Mouse (Mus musculus) hindbrain, embryonic 10.5 days (tissue): ENCODE data around the gene Rspo3. TPM values are rescaled to one million over a fixed set of nuclear protein-coding genes. Genes with fewer than 3 reads are reported as not detected.

Source experiments
- DNase-seq: peaks from one replicate; pipeline ENCODE4 v3.0.0-alpha.2; 2017; ENCODE audit warnings: low spot score
- H3K27ac ChIP-seq: fragments of 300-500 bp; sonication (generic); 2 replicates; pipeline ENCODE4 v1.5.1; 2016; ENCODE audit warnings: mild to moderate bottlenecking, moderate library complexity
- H3K27me3 ChIP-seq: fragments of 300-500 bp; sonication (generic); 2 replicates; pipeline ENCODE4 v1.6.1; 2016; ENCODE audit warnings: mild to moderate bottlenecking; ENCODE audit not compliant: poor library complexity, insufficient read depth, severe bottlenecking
- H3K36me3 ChIP-seq: fragments of 300-500 bp; sonication (generic); 2 replicates; pipeline ENCODE4 v1.6.1; 2016; ENCODE audit warnings: mild to moderate bottlenecking, moderate library complexity
- H3K4me1 ChIP-seq: fragments of 300-500 bp; sonication (generic); replicated peaks from 2 replicates; pipeline ENCODE4 v1.6.1; 2016; ENCODE audit warnings: mild to moderate bottlenecking
- H3K4me3 ChIP-seq: fragments of 300-500 bp; sonication (generic); 2 replicates; pipeline ENCODE4 v1.5.1; 2016; ENCODE audit warnings: mild to moderate bottlenecking, moderate library complexity
- H3K9me3 ChIP-seq: fragments of 300-500 bp; sonication (generic); 2 replicates; pipeline ENCODE4 v1.6.1; 2016; ENCODE audit warnings: mild to moderate bottlenecking, moderate library complexity
- WGBS: fragments of 180-500 bp; shearing (Covaris S2); methylation state at CpG from one replicate; pipeline ENCODE4 v1.1.7; 2016; 5-methylcytosine and 5-hydroxymethylcytosine counted together
- polyA plus RNA-seq: library from polyadenylated mRNA; unstranded; fragments of >200 nt; fragmentation: Nextera tagmentation; extraction: Ambion mirVana; gene quantifications from 2 replicates; pipeline ENCODE4 v1.2.1, GENCODE M21; 2016

The Rspo3 gene
- polyA plus RNA-seq, 1 experiment from 2014 or later: 4.6 TPM

DNA sequence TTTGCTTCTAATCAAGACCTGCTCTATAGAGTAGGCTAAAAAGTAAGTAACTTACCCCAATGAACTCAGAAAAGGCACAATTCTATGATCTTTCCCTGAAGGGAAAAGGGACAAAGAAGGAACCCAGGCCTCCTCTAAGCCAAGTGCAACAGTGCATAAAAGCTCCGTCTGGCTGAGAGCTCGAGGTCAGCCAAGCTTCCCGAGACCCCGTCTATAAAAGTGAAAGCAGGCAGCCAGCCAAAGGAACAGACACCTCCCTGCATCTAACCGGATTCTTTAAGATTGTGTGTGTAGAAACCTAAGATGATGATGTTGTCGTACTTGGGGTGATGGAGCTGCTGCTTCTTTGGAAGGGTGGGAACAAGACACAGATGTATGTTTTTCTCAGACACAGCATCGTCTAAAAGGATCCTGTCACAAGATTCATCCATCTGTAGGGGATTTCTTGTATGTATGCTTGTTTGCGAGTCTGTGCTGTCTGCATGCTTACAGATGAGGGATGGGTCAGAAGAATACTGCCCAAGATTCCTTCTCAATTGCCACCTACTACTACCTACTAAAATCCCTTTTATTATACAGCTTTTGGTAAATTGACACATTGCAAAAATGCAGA lies 132.9 kb downstream of the Rspo3 start:
- Histone ChIP-seq H3K27ac (no peak overlapping the region), H3K27me3 (no peaks in the 10 kb centered on the region), H3K9me3 (no peaks in the 10 kb centered on the region), H3K36me3 (no peaks in the 10 kb centered on the region), H3K4me3 (no peak overlapping the region), H3K4me1 (no peaks in the 10 kb centered on the region)
- DNase-seq: no peak
- WGBS: 66% methylated on average over 8 of the region's 8 CpGs

Other genes with a start within 250 kb of the Rspo3 start
- 20.2 and 27.8 TPM in 2 replicates for gene Echdc1, start 222.7 kb downstream of the Rspo3 start, polyA plus RNA-seq
- 44.8 and 48.9 TPM in 2 replicates for gene Rnf146, start 173.4 kb downstream of the Rspo3 start, polyA plus RNA-seq